Mouse (Mus musculus) E14TG2a.4 (cell line): ENCODE results near the gene Gm37240.

Experiments used
- CTCF ChIP-seq: conservative IDR thresholded peaks from 2 replicates; pipeline ENCODE4 v1.5.1; 2014; ENCODE audit warnings: low read length
- NANOG ChIP-seq: IDR thresholded peaks from 2 replicates; pipeline ENCODE4 v1.6.1; 2014; ENCODE audit warnings: borderline replicate concordance, low read length, mixed read lengths
- POU5F1 ChIP-seq: IDR thresholded peaks from 2 replicates; pipeline ENCODE4 v1.6.1; 2014; ENCODE audit warnings: low read length, borderline replicate concordance

DNA sequence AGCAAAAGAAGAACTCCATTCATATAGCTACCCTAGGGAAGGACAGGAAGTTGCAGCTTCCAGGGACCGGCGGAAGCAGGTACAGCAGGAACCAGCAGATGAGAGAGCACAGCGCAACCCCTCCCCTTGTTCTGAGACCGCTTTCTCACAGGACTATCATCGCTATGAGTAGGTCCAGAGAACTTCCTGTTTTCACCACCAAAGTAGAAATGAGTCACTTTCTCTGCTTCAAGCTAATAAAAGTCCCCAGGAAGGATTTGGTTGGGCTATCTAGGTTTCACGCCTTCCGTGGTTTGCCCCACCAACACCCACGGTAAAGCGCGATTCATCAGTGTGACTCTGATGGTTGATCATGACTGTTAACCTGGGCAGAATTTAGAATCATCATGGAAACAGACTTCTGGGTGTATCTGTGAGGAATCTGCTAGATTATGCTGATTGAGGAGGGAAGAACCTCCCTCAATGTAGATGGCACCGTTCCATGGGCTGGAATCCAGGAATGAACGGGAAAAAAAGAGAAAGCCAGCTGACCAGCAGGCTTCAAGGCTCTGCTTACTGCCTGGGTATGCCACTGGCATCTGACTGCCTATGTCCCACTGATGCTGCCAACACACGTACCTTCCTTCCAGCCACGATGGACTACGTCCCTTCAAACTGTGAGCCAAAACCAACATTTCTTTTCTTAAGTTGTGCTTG is 1172.1 kb downstream of the Gm37240 start:
- TF ChIP-seq CTCF (no peak), POU5F1 (no peak), NANOG (no peak)
